10 mouse cellular contexts compared by ENCODE assay signal in genomic region chr2:52071241-52071991, GRCm38 (mm10). TPM values are rescaled to one million over a fixed set of nuclear protein-coding genes. Genes with fewer than 3 reads are reported as not detected.
DNase-seq lines count a peak whose midpoint lies in the region; ATAC-seq and TF ChIP-seq lines count a peak whose summit lies in the region.
"Had no signal": no experiment of that assay in that cellular context is flagged by ENCODE, and none has a peak within 500 bp of the region (broad histone marks: within the 10 kb centered on the region; RNA-seq: fewer than 3 reads in every experiment).

No protein-coding gene starts in this region.

- WGBS in neural tube, embryonic 11.5 days = 29% methylated on average over 13 of the region's 13 CpGs
- 33% methylated on average over 13 of the region's 13 CpGs for WGBS in forebrain, postnatal 0 days
- WGBS in midbrain, embryonic 10.5 days = 15% methylated on average over 13 of the region's 13 CpGs

- H3K9ac ChIP-seq in neural tube, embryonic 11.5 days (ENCODE audit: low read length) = no peak overlapping the region
- no peak overlapping the region for H3K9ac ChIP-seq in forebrain, postnatal 0 days

- no peaks in the 10 kb centered on the region for H3K27me3 ChIP-seq in neural tube, embryonic 11.5 days (ENCODE audit: control insufficient read depth, insufficient read depth, low read length)
- H3K27me3 ChIP-seq in forebrain, postnatal 0 days (ENCODE audit: insufficient read depth, low read length) = no peaks in the 10 kb centered on the region
- no peaks in the 10 kb centered on the region for H3K27me3 ChIP-seq in midbrain, embryonic 10.5 days (ENCODE audit: low read depth, poor library complexity, severe bottlenecking)

- no peak for TF ChIP-seq CTCF in forebrain, postnatal 0 days (IDR thresholded peaks at IDR 0.05; ENCODE audit: low read depth)

- no peak for ATAC-seq in neural tube, embryonic 11.5 days (ENCODE audit: insufficient read depth, low FRiP score, low TSS enrichment)
- ATAC-seq in forebrain, postnatal 0 days = no peak
- no peak for ATAC-seq in erythroid progenitor cell, adult 5-6 weeks (replicated peaks; ENCODE audit: low FRiP score, poor library complexity, severe bottlenecking)
- ATAC-seq in CD4-positive, CD25-positive, alpha-beta regulatory T cell, adult 4 months = no peak

- no peak overlapping the region; the same call in 1 of the 2 replicates for H3K4me3 ChIP-seq in neural tube, embryonic 11.5 days (ENCODE audit: low read depth, low read length)
- no peak overlapping the region for H3K4me3 ChIP-seq in forebrain, postnatal 0 days (ENCODE audit: low read depth, low read length)
- peak overlapping the region; percentile 99 for H3K4me3 ChIP-seq in midbrain, embryonic 10.5 days

- H3K4me1 ChIP-seq in neural tube, embryonic 11.5 days (ENCODE audit: control insufficient read depth, insufficient read depth, low read length) = 0 out of 2 replicates have a peak, but pooled peaks cover 9% of the 10 kb centered on the region
- H3K4me1 ChIP-seq in forebrain, postnatal 0 days (ENCODE audit: insufficient read depth) = no peaks in the 10 kb centered on the region
- H3K4me1 ChIP-seq in midbrain, embryonic 10.5 days = peaks cover 24% of the 10 kb centered on the region

- no peaks in the 10 kb centered on the region for H3K9me3 ChIP-seq in neural tube, embryonic 11.5 days (ENCODE audit: control insufficient read depth, low read length)
- H3K9me3 ChIP-seq in forebrain, postnatal 0 days (ENCODE audit: low read length) = no peaks in the 10 kb centered on the region
- H3K9me3 ChIP-seq in midbrain, embryonic 10.5 days (replicated peaks) = no peaks in the 10 kb centered on the region

- no peaks in the 10 kb centered on the region for H3K36me3 ChIP-seq in neural tube, embryonic 11.5 days (ENCODE audit: control insufficient read depth, insufficient read depth, low read length)
- no peaks in the 10 kb centered on the region for H3K36me3 ChIP-seq in forebrain, postnatal 0 days (ENCODE audit: insufficient read depth)
- peaks cover 21% of the 10 kb centered on the region for H3K36me3 ChIP-seq in midbrain, embryonic 10.5 days

- H3K27ac ChIP-seq in neural tube, embryonic 11.5 days (ENCODE audit: low read depth, low read length) = no peak overlapping the region
- no peak overlapping the region for H3K27ac ChIP-seq in forebrain, postnatal 0 days (ENCODE audit: low read depth, low read length)
- H3K27ac ChIP-seq in midbrain, embryonic 10.5 days (replicated peaks) = peak overlapping the region; percentile 97
- H3K27ac ChIP-seq: left cerebral cortex, adult 2 months had no signal

- no peak for DNase-seq in neural tube, embryonic 11.5 days (ENCODE audit: low spot score)
- no peak for DNase-seq in neural tube, embryonic 10.5 days (ENCODE audit: extremely low spot score, low spot score)
- no peak for DNase-seq in forebrain, postnatal 0 days
- peak; percentile 14 for DNase-seq in midbrain, embryonic 10.5 days (ENCODE audit: low spot score)
- DNase-seq in layer of hippocampus, postnatal 36 days = no peak
- DNase-seq: adrenal gland, postnatal 10 days; gastrocnemius, postnatal 25 days had no signal

- H3K4me2 ChIP-seq in neural tube, embryonic 11.5 days (ENCODE audit: low read depth) = peak overlapping the region; percentile 70
- H3K4me2 ChIP-seq in forebrain, postnatal 0 days (ENCODE audit: low read depth) = peak overlapping the region; percentile 75; the same call in 1 of the 2 replicates

RNA-seq across cellular contexts. Expression of gene Rif1, which starts 1.2 kb away (rescaled TPM):
- 39.4 and 44.1 TPM in 2 replicates for polyA plus RNA-seq in neural tube, embryonic 11.5 days (2014; fragmentation: Nextera tagmentation; extraction: Ambion mirVana)
- 28.9 and 31.9 TPM in 2 replicates for total RNA-seq in forebrain, postnatal 0 days (2014; rRNA removed)
- 6.8 and 9.3 TPM in 2 replicates for polyA plus RNA-seq in forebrain, postnatal 0 days (2015; fragmentation: Nextera tagmentation; extraction: Ambion mirVana)
- 32.1 and 35.5 TPM in 2 replicates for polyA plus RNA-seq in midbrain, embryonic 10.5 days (2016; fragmentation: Nextera tagmentation; extraction: Ambion mirVana)
- 10 to 100 TPM; 25.6 to 31.2 TPM for total RNA-seq in layer of hippocampus, postnatal 36 days (2021)
- total RNA-seq in erythroid progenitor cell, adult 5-6 weeks (2015; ENCODE audit: low replicate concordance) = 76.7 and 82.9 TPM in 2 replicates
- 79.9 and 133 TPM in 2 replicates for total RNA-seq in erythroid progenitor cell, adult 5-6 weeks (2017; ENCODE audit: low replicate concordance)
- 10 to 100 TPM; 26.0 to 31.3 TPM for polyA plus RNA-seq in CD4-positive, CD25-positive, alpha-beta regulatory T cell, adult 4 months (2017; shearing (Covaris generic))

RNA-seq across cellular contexts. Expression of gene Tnfaip6, which starts 33.6 kb away (rescaled TPM):
- polyA plus RNA-seq in neural tube, embryonic 11.5 days (2014; fragmentation: Nextera tagmentation; extraction: Ambion mirVana) = 18.1 and 23.4 TPM in 2 replicates
- total RNA-seq in forebrain, postnatal 0 days (2014; rRNA removed) = 3.5 and 5.0 TPM in 2 replicates
- polyA plus RNA-seq in forebrain, postnatal 0 days (2015; fragmentation: Nextera tagmentation; extraction: Ambion mirVana) = 3.7 and 5.0 TPM in 2 replicates
- polyA plus RNA-seq in midbrain, embryonic 10.5 days (2016; fragmentation: Nextera tagmentation; extraction: Ambion mirVana) = 19.4 and 21.6 TPM in 2 replicates
- 1 to 10 TPM; 7.6 to 8.1 TPM for total RNA-seq in layer of hippocampus, postnatal 36 days (2021)
- total RNA-seq in erythroid progenitor cell, adult 5-6 weeks (2015; ENCODE audit: low replicate concordance) = not detected in 2 replicates
- not detected in 2 replicates for total RNA-seq in erythroid progenitor cell, adult 5-6 weeks (2017; ENCODE audit: low replicate concordance)
- not detected for polyA plus RNA-seq in CD4-positive, CD25-positive, alpha-beta regulatory T cell, adult 4 months (2017; shearing (Covaris generic))
